ENCODE assay signal across 11 mouse cellular contexts in the genomic region with DNA sequence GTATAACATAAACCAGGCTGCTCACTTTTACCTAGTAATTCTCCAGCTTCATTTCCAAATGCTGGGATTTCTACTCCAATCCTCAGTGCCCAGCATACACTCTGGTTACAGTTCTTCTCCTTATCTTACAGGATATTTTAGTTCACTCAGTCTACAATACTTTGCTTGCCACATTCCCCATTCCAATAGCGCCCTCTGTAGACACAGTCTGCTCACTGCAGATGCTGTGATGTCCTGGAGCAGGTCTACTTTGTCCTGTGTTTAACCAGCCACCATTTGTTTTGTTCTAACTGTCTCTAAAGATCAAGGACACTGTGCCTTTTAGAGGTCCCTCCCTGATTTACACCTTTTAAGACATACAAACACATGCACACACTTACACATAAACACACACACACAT. TPM values are rescaled to one million over a fixed set of nuclear protein-coding genes. Genes with fewer than 3 reads are reported as not detected.
A peak's percentile ranks its signal among the peaks of the same experiment; 100 is the strongest.
DNase-seq lines count a peak whose midpoint lies in the region; ATAC-seq and TF ChIP-seq lines count a peak whose summit lies in the region.
"Not testable (repeated sequence)": the region's sequence is repeated elsewhere in the genome, so short reads cannot be mapped to it uniquely, and the experiment has no call there.
"Had no signal": no experiment of that assay in that cellular context is flagged by ENCODE, and none has a peak within 500 bp of the region (broad histone marks: within the 10 kb centered on the region; RNA-seq: fewer than 3 reads in every experiment).

No protein-coding gene starts in this region.

- not testable (repeated sequence) for H3K9me3 ChIP-seq in kidney, postnatal 0 days (replicated peaks; ENCODE audit: low read length); limb, embryonic 11.5 days (ENCODE audit: control insufficient read depth, low read length)

- H3K27ac ChIP-seq in kidney, postnatal 0 days; limb, embryonic 11.5 days (replicated peaks; ENCODE audit: low read depth, low read length); thymus, adult 2 months (ENCODE audit: control insufficient read depth, insufficient read depth, low read length): not testable (repeated sequence)

- not testable (repeated sequence) for H3K4me3 ChIP-seq in kidney, postnatal 0 days (replicated peaks; ENCODE audit: low read depth, low read length); limb, embryonic 11.5 days (ENCODE audit: low read depth, low read length); thymus, adult 2 months (ENCODE audit: control insufficient read depth, insufficient read depth, low read length)

- not testable (repeated sequence) for TF ChIP-seq POLR2A in thymus, adult 2 months (IDR thresholded peaks at IDR 0.05; ENCODE audit: control insufficient read depth, extremely low read depth, insufficient read depth, low read length, poor library complexity)

- not testable (repeated sequence) for H3K9ac ChIP-seq in kidney, postnatal 0 days (ENCODE audit: low read depth, low read length); limb, embryonic 11.5 days (ENCODE audit: low read length)

- not testable (repeated sequence) for H3K4me1 ChIP-seq in kidney, postnatal 0 days (replicated peaks; ENCODE audit: insufficient read depth, low read length); limb, embryonic 11.5 days (ENCODE audit: control insufficient read depth, insufficient read depth, low read length); thymus, adult 2 months (replicated peaks; ENCODE audit: control insufficient read depth, insufficient read depth, low read length)

- H3K36me3 ChIP-seq in kidney, postnatal 0 days (ENCODE audit: insufficient read depth, low read length); limb, embryonic 11.5 days (ENCODE audit: control insufficient read depth, insufficient read depth, low read length); thymus, adult 2 months (ENCODE audit: control insufficient read depth, insufficient read depth, low read length): not testable (repeated sequence)

- not testable (repeated sequence) for H3K27me3 ChIP-seq in kidney, postnatal 0 days (ENCODE audit: insufficient read depth, low read length); limb, embryonic 11.5 days (ENCODE audit: control insufficient read depth, insufficient read depth, low read length); thymus, adult 2 months (ENCODE audit: control insufficient read depth, insufficient read depth, low read length)

- TF ChIP-seq CTCF in kidney, postnatal 0 days (IDR thresholded peaks at IDR 0.05; ENCODE audit: low read depth) = peak; percentile 48; the same call in 1 of the 2 replicates
- not testable (repeated sequence) for TF ChIP-seq CTCF in thymus, adult 2 months (IDR thresholded peaks at IDR 0.05; ENCODE audit: borderline replicate concordance, control insufficient read depth, extremely low read depth, insufficient read depth, low read length, poor library complexity)

- not testable (repeated sequence) for H3K4me2 ChIP-seq in kidney, postnatal 0 days (ENCODE audit: low read length); limb, embryonic 11.5 days (ENCODE audit: low read depth, severe bottlenecking)

- not testable (repeated sequence) for ATAC-seq in kidney, postnatal 0 days (replicated peaks; ENCODE audit: low FRiP score, low read depth); limb, embryonic 11.5 days (ENCODE audit: insufficient number of reproducible peaks, low FRiP score, low TSS enrichment, low read depth)

- peak; percentile 19 for DNase-seq in A20 (ENCODE audit: low read depth, low spot score)
- DNase-seq in adrenal gland, adult 8-10 months = peak; percentile 35
- peak; percentile 17 to 20 for DNase-seq in cerebellum, postnatal 36 days
- peak; percentile 15 to 31 for DNase-seq in heart, adult 18-20 months
- not testable (repeated sequence) for DNase-seq in kidney, postnatal 0 days (ENCODE audit: low spot score)
- DNase-seq in limb, embryonic 11.5 days (ENCODE audit: low spot score) = peak; percentile 24
- DNase-seq in naive thymus-derived CD4-positive, alpha-beta T cell, adult 2 months (ENCODE audit: low read depth) = peak; percentile 46
- peak; percentile 65 for DNase-seq in thymus, adult 2 months

- 0% methylated on average over 1 of the region's 1 CpGs for WGBS in kidney, postnatal 0 days
- WGBS in limb, embryonic 11.5 days = 3% methylated on average over 1 of the region's 1 CpGs
- WGBS in thymus, adult 2 months = 0% methylated on average over 1 of the region's 1 CpGs

RNA-seq across cellular contexts. Expression of a gene that starts 36.3 kb away (rescaled TPM):
- not detected for total RNA-seq in adrenal gland, adult 8-10 months (2022)
- total RNA-seq in heart, adult 18-20 months (2021) = 1 to 10 TPM in 1 of 2 experiments, not detected in 1; 1.4 TPM
- not detected in 2 replicates for polyA plus RNA-seq in kidney, postnatal 0 days (2015; fragmentation: Nextera tagmentation; extraction: Ambion mirVana)
- polyA plus RNA-seq in limb, embryonic 11.5 days (2014; fragmentation: Nextera tagmentation; extraction: Ambion mirVana) = not detected in 2 replicates
- polyA plus RNA-seq in thymus, adult 2 months (2012; rRNA removed) = 0.64 and 0.94 TPM in 2 replicates
- polyA plus RNA-seq: frontal cortex, adult 2 months; heart, embryonic 11.5 days; neural tube, embryonic 11.5 days had no signal
